Mouse (Mus musculus) kidney, adult 8-10 months (tissue): ENCODE measurements at regions not wholly inside any gene's neighbourhood (a gene's known extent, or its start where the extent isn't known, plus 50 kb on each side); places are given as distances from the start of the nearest gene placed in this dataset.

Source experiments
- DNase-seq, 2 experiments: peaks; one replicate each; pipeline ENCODE4 v3.0.0; 2022

DNA sequence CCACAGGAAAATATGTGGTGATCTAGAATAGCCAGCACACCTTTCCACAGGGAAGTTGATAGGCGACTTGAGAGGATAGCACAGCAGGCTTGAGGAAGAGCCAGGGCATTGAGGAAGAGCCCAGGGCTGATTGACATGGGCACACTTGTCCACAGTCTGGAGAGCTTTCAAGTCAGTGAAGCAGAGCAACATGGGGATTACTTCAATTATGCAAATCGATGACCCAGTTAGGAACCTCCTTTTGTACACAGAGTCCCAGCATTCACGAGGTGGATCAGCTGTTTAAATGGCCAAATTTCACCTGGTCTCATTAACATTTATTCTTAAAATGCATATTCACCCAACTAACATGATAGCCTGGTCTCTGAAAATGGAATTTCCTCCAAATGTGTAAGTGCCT, 186.1 kb downstream of the Brinp2 start:
- no peak for DNase-seq

DNA sequence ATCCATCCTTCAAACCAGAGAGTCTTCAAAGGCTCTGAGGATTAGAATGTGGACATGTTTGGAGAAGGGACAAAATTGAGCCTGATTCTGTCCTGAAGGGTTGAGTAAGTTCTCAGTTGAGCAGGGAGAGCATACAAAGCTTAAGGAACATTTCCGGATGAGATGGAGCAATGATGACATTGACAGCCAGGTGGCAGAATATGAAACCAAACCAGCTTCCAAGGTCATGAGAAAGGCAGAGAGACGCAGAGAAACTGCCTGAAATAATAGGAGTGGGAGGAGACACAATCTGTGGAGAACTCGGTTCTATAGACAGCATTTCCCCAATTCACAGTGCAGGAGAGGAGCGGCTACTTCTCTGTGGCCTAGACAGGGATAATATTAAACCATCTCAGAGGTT, 176.0 kb downstream of the Brinp2 start:
- no peak for DNase-seq

DNA sequence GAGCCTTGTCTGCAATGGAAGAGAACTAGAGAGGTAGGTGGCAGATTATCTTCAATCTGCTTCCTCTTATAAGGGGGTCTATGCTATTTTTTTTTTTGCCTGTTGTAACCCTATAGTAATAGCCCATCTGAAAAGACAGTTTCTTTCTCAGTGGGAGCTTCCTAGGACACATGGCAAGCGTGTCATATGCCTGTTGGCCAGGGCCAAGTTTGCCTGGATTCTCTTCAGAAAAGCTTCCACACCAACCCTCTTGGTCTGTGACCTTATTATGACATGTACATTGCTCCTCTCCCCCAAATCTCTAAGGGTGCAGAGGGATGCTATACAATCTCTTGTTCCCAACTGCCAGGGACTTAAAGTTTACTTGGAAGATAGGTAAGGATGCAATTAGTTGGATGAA, 174.8 kb downstream of the Brinp2 start:
- no peak for DNase-seq

DNA sequence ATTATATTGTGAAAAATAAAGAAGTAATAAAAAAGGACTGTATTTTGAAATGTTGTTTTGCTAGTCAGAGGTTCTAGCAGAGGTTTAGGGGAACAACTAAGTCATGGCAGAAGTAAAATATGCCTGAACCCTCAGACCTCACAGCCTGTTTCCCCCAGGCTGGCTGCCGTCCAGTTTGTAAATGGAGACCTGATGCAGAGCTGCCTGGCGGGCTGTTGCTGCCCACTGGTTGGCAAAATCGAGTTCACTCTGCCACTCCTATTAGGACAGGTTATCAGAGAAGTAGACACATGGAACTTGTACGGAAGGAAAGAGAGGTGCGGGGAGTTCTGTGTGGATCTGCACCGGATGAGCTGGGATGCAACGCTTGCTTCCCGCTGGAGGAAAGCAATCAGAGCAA, 168.5 kb downstream of the Brinp2 start:
- no peak for DNase-seq

DNA sequence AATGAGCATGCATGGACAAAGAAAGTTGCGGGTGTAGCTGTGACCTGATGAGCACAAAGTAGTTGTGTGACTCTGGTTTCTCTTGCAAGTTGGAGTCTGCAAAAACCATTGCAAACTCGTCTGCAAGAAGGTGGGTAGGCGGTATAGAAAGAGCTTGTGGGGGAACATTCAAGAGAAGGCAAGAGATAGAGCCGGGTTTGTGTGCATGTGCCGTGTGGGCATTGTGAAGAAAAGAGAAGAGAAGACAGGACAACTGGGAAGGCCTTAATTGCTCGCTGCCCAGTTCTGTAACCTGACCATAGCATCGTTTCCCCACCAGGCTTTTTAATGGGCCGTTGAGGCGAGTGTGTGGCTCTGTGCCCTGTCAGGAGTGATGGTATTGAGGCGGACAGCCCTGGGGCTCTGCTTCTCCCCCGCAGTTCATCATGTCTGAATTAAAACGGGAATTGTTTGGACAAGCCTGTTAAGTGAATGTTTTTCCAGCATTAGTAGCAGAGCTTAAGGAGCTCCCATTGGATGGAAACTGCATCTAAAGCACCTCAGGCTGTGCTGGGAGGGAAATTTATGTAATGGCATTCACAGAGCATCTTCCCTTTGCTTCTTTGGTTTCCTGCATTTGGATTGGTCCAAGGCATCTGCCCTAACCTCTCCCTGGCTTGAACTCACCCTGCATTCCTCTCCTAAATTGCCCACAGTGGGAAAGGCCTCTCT, 163.1 kb downstream of the Brinp2 start:
- no peak for DNase-seq

DNA sequence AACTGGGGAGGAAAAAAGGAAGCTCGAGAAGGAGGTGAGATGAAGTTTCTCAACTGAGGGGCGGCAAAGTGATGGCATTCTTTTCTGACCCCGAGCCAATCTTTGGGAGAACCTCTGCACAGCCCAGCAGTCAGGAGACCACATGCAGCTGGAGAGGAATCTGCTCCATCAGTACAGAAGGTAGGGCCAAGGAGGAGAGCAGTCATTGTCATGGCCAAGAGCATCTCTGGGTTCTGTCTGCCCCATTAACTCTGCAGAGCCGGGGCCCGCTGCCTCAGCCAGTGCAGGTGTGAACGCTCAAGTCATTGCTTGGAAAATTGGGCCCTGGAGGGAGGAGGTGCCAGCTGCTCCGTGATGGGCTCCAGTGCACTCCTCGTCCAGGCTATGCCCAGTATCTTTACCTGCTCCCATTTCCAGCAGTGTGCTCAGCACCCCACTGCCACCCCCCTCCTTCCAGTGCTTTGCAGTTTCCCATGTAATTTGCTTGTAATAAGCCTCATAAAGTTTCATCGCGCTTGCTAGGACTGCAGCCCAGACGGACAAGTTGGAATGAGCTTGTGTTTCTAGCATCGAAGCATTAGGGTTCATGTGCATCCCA, 162.1 kb downstream of the Brinp2 start:
- DNase-seq: no peak
